Mouse (Mus musculus): ENCODE measurements around the gene Eaf1.
"Not testable (repeated sequence)": the region's sequence is repeated elsewhere in the genome, so short reads cannot be mapped to it uniquely, and the experiment has no call there.

- not testable (repeated sequence) for TF ChIP-seq CTCF, POLR2A (IDR thresholded peaks at IDR 0.05; ENCODE audit: insufficient read depth, low read depth, low read length)
Observed at GRCm38 (mm10) chr14:31462226-31462625, 32.0 kb upstream of the Eaf1 start.
